Mouse (Mus musculus): ENCODE measurements around the gene Wipf2. TPM values are rescaled to one million over a fixed set of nuclear protein-coding genes. Genes with fewer than 3 reads are reported as not detected.

Gene Wipf2
- polyA plus RNA-seq, 1 experiment from 2014 or later = 5.3 TPM

- no peak for ATAC-seq (ENCODE audit: insufficient number of reproducible peaks, low FRiP score, low TSS enrichment, low read depth)
- Histone ChIP-seq H3K9ac (no peak overlapping the region), H3K36me3 (peaks cover 87% of the 10 kb centered on the region), H3K27ac (replicated peaks) (no peak overlapping the region), H3K4me1 (0 out of 2 replicates have a peak, but pooled peaks cover 11% of the 10 kb centered on the region), H3K9me3 (replicated peaks) (no peaks in the 10 kb centered on the region), H3K4me3 (replicated peaks) (no peak overlapping the region), H3K4me2 (replicated peaks) (no peak overlapping the region), H3K27me3 (no peaks in the 10 kb centered on the region)
- WGBS = 92% methylated on average over 4 of the region's 4 CpGs
Observed at GRCm38 (mm10) chr11:98889077-98889476, 25.6 kb downstream of the Wipf2 start.

DNA sequence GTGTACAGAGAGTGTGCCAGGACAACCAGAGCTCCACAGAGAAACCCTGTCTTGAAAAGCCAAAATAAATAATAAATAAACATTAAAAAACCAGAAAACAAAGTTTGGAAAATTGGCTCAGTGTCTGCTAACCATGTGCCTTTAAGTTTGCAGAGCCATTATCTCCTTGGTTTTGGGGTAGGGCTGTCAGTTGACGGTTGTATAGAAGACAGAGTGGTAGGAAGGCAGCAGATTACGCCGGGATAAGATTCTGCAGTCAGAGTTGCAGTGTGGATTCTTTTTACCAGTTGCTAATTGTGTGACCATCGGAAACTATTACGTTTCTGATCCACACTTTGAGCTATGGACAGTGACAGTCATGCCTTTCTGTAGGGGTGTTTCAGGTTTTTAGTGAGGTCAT, 26.5 kb downstream of the Wipf2 start:
- H3K36me3 ChIP-seq = peaks cover 94% of the 10 kb centered on the region
- no peak overlapping the region for H3K27ac ChIP-seq (replicated peaks)
- H3K4me3 ChIP-seq (replicated peaks) = no peak overlapping the region
- no peak overlapping the region for H3K4me2 ChIP-seq (replicated peaks)
- no peak for ATAC-seq (ENCODE audit: insufficient number of reproducible peaks, low FRiP score, low TSS enrichment, low read depth)
- H3K4me1 ChIP-seq = 0 out of 2 replicates have a peak, but pooled peaks cover 11% of the 10 kb centered on the region
- WGBS = 84% methylated on average over 5 of the region's 5 CpGs
- no peak overlapping the region for H3K9ac ChIP-seq
- H3K27me3 ChIP-seq = no peaks in the 10 kb centered on the region
- no peaks in the 10 kb centered on the region for H3K9me3 ChIP-seq (replicated peaks)

GRCm38 (mm10) chr11:98892426-98892825, 29.0 kb downstream of the Wipf2 start:
- Histone ChIP-seq H3K9me3 (replicated peaks) (no peaks in the 10 kb centered on the region), H3K9ac (no peak overlapping the region), H3K4me1 (0 out of 2 replicates have a peak, but pooled peaks cover 11% of the 10 kb centered on the region), H3K27me3 (no peaks in the 10 kb centered on the region), H3K36me3 (peaks cover 96% of the 10 kb centered on the region), H3K4me2 (replicated peaks) (peak overlapping the region; percentile 15; the same call in 1 of the 2 replicates), H3K4me3 (replicated peaks) (no peak overlapping the region), H3K27ac (replicated peaks) (0 out of 2 replicates have a peak overlapping the region, but pooled peaks have one; percentile 58)
- WGBS = 49% methylated on average over 5 of the region's 5 CpGs
- ATAC-seq (ENCODE audit: insufficient number of reproducible peaks, low FRiP score, low TSS enrichment, low read depth) = no peak

DNA sequence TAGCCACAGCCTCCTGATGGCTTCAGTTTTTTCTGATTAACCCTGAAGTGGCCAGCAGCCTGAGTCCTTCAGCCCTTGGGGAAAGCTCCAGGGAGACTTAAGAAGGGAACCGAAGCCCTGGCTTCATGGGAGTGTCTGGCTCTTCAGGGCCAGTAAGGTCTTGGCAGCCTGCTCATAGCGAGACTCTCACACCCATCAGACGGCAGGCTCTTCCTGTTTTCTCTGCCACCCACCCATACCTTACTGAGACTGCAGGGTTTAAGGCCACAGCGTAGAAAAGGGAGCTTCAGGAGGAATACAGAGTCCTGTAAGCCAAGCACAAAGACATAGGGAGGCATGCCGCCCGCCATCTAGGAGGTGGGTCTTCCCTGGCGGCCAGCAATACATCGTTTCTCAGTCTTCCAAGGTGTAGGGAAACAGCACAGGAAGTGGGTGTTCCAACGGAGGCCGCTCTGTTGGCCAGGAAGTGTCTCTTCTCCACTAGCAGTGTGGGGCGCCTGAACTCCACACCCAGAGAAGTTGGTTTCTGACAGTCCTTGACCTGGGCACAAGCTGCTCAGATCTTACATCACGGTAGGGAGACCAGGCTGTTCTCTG, 37.2 kb downstream of the Wipf2 start:
- peaks cover 61% of the 10 kb centered on the region for H3K36me3 ChIP-seq
- H3K4me2 ChIP-seq (replicated peaks) = no peak overlapping the region
- H3K4me1 ChIP-seq = peaks cover 9% of the 10 kb centered on the region; the same call in 1 of the 2 replicates
- H3K27ac ChIP-seq (replicated peaks) = no peak overlapping the region
- no peaks in the 10 kb centered on the region for H3K9me3 ChIP-seq (replicated peaks)
- no peak for ATAC-seq (ENCODE audit: insufficient number of reproducible peaks, low FRiP score, low TSS enrichment, low read depth)
- 79% methylated on average over 12 of the region's 12 CpGs for WGBS
- no peaks in the 10 kb centered on the region for H3K27me3 ChIP-seq
- no peak overlapping the region for H3K9ac ChIP-seq
- no peak overlapping the region for H3K4me3 ChIP-seq (replicated peaks)

DNA sequence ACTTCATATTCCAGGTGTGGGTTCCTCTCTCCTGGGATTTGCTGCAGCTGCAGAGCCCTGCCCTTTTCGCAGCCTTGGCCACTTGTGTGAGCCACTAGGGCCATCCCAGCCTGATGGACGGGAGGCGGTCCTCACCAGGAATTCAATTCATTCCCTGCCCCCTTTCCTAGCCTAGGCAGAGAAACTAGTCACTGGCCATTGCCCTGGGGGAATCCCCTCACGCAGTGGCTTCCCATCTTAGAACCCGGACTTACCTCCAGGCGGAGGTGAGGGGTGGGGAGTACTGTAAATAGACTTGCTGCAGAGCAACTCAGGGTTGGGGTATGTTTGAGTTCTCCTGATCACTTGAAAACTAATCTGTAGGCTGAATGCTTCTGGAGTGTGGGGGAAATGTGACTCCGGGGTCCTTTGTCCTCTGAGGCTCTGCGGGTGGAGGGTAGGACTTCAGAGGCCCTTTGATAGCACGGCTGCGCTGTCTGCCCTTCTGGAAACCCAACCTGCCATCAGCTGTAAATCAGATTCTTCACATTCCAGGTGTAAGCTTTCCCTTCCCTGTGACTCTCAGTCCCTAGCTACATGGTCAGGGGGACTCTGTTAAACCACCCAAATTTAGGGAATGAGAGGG, 39.3 kb downstream of the Wipf2 start:
- no peak for ATAC-seq (ENCODE audit: insufficient number of reproducible peaks, low FRiP score, low TSS enrichment, low read depth)
- Histone ChIP-seq H3K9me3 (replicated peaks) (no peaks in the 10 kb centered on the region), H3K36me3 (peaks cover 41% of the 10 kb centered on the region), H3K27ac (replicated peaks) (no peak overlapping the region; the same call in 1 of the 2 replicates), H3K4me2 (replicated peaks) (no peak overlapping the region), H3K4me1 (peaks cover 13% of the 10 kb centered on the region; the same call in 1 of the 2 replicates), H3K4me3 (replicated peaks) (no peak overlapping the region), H3K9ac (no peak overlapping the region), H3K27me3 (no peaks in the 10 kb centered on the region)
- 22% methylated on average over 10 of the region's 10 CpGs for WGBS

GRCm38 (mm10) chr11:98904577-98904976, 41.1 kb downstream of the Wipf2 start:
- Histone ChIP-seq H3K9ac (no peak overlapping the region), H3K4me2 (replicated peaks) (no peak overlapping the region), H3K4me1 (peaks cover 30% of the 10 kb centered on the region), H3K36me3 (peaks cover 26% of the 10 kb centered on the region), H3K27me3 (no peaks in the 10 kb centered on the region), H3K9me3 (replicated peaks) (no peaks in the 10 kb centered on the region), H3K4me3 (replicated peaks) (no peak overlapping the region), H3K27ac (replicated peaks) (no peak overlapping the region)
- 78% methylated on average over 2 of the region's 2 CpGs for WGBS
- no peak for ATAC-seq (ENCODE audit: insufficient number of reproducible peaks, low FRiP score, low TSS enrichment, low read depth)

DNA sequence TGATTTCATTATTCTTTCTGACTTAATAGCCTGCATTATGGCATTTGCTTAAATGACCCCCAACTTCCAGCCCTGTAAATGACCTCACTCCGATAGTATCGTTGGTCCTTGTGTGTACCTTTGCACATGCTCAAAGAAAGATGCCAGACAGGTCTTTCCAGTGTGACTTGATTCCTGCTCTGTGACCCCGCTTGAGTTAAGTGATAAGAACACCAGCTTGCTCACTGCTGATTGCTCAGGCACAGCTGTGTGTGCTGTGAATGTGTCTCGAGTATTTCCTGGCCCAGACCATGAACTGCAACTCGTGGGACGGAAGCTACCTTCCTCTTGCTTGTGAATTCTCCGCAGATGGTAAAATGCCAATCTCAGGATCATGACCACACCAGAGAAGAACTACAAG, 41.6 kb downstream of the Wipf2 start:
- no peak overlapping the region for H3K27ac ChIP-seq (replicated peaks)

DNA sequence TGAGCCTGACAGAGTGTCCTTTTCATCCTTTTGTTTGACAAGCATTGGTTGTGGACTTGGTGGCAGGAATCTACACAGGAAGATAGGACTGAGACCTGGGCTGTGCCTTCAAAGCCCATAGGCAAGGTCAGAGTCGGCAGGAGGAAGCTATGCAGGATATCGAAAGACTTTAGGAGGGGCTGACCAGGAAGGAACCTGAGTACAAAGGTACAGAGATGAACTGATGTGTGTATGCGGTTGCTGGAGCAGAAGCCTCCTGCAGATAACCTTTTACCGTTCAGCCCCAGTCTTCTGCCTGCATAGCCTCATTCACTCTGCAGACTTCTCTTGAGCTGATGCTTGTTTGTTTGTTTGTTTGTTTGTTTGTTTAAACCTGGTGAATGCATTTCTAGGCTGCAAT, 42.1 kb downstream of the Wipf2 start:
- H3K9ac ChIP-seq = no peak overlapping the region
- no peak overlapping the region for H3K4me2 ChIP-seq (replicated peaks)
- no peak overlapping the region for H3K27ac ChIP-seq (replicated peaks)
- no peak for ATAC-seq (ENCODE audit: insufficient number of reproducible peaks, low FRiP score, low TSS enrichment, low read depth)
- H3K36me3 ChIP-seq = peaks cover 22% of the 10 kb centered on the region
- H3K4me1 ChIP-seq = peaks cover 31% of the 10 kb centered on the region
- H3K9me3 ChIP-seq (replicated peaks) = no peaks in the 10 kb centered on the region
- 65% methylated on average over 4 of the region's 4 CpGs for WGBS
- no peaks in the 10 kb centered on the region for H3K27me3 ChIP-seq
- no peak overlapping the region for H3K4me3 ChIP-seq (replicated peaks)

More for the DNA sequence above, 41.6 kb downstream of the Wipf2 start:
- no peaks in the 10 kb centered on the region for H3K27me3 ChIP-seq
- WGBS = 68% methylated on average over 7 of the region's 7 CpGs
- H3K4me3 ChIP-seq (replicated peaks) = no peak overlapping the region
- peaks cover 31% of the 10 kb centered on the region for H3K4me1 ChIP-seq
- no peak for ATAC-seq (ENCODE audit: insufficient number of reproducible peaks, low FRiP score, low TSS enrichment, low read depth)
- H3K9ac ChIP-seq = no peak overlapping the region
- peaks cover 22% of the 10 kb centered on the region for H3K36me3 ChIP-seq
- no peaks in the 10 kb centered on the region for H3K9me3 ChIP-seq (replicated peaks)
- H3K4me2 ChIP-seq (replicated peaks) = no peak overlapping the region

DNA sequence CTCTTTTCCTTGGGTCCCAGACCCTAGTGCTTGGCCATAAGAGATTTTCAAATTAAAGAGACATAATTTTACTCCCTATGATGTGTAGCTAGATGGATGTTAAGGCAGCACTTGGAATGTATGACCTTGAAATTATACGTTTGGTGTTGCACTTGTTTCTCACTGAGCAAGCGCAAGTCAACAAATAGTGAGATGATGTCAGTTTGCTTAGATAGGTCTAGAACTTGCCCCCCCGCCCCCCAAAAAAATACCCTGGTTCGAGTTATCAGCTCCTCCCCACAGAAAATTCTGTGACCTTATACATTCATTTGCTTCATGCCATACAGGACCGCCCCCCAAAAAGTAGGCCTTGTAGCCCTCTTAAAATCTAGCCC, 43.6 kb downstream of the Wipf2 start:
- peaks cover 31% of the 10 kb centered on the region for H3K4me1 ChIP-seq
- 0 out of 2 replicates have a peak overlapping the region, but pooled peaks have one; percentile 22 for H3K27ac ChIP-seq (replicated peaks)
- ATAC-seq (ENCODE audit: insufficient number of reproducible peaks, low FRiP score, low TSS enrichment, low read depth) = no peak; the same call in 1 of the 2 replicates
- H3K9me3 ChIP-seq (replicated peaks) = no peaks in the 10 kb centered on the region
- peak overlapping the region; percentile 97 for H3K4me2 ChIP-seq (replicated peaks)
- no peaks in the 10 kb centered on the region for H3K27me3 ChIP-seq
- no peak overlapping the region for H3K9ac ChIP-seq
- peaks cover 13% of the 10 kb centered on the region for H3K36me3 ChIP-seq
- 54% methylated on average over 5 of the region's 5 CpGs for WGBS
- H3K4me3 ChIP-seq (replicated peaks) = peak overlapping the region; percentile 60

GRCm38 (mm10) chr11:98907437-98908173, 44.2 kb downstream of the Wipf2 start, which contains the start of gene Cdc6:
TSS of gene Cdc6 (plus strand) at chr11:98907801.
- Histone ChIP-seq H3K4me2 (replicated peaks) (peak within 1 kb of the TSS; percentile 97), H3K4me1 (peaks cover 27% of the 10 kb centered on the region), H3K36me3 (peaks cover 17% of the 10 kb centered on the region), H3K4me3 (replicated peaks) (peak within 1 kb of the TSS; percentile 60), H3K9ac (peak within 1 kb of the TSS; percentile 48), H3K27me3 (no peaks in the 10 kb centered on the region), H3K9me3 (replicated peaks) (no peaks in the 10 kb centered on the region), H3K27ac (replicated peaks) (peak within 1 kb of the TSS; percentile 44)
- peak; percentile 97 for ATAC-seq (ENCODE audit: insufficient number of reproducible peaks, low FRiP score, low TSS enrichment, low read depth)
- under 1% methylated on average over 49 of the region's 49 CpGs for WGBS

DNA sequence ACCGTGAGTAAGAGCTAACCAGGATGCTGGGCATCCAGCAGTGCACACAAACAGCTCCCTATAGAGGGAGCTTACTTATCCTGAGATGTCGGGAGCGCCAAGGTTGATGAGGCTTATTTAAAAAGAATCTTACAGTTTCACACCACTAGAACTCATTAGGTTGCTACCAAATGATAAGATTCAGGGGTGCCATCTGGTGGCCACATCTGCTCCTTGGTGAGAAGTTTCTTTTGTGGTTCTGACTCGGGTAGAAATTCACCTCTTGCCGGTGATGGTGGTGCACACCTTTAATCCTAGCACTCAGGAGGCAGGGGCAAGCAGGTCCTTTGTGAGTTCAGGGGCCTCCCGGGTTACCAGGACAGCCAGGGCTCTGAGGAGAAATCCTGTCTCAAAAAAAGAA, 46.2 kb downstream of the Wipf2 start:
- H3K9me3 ChIP-seq (replicated peaks) = no peaks in the 10 kb centered on the region
- peak overlapping the region; percentile 17 for H3K4me2 ChIP-seq (replicated peaks)
- H3K27ac ChIP-seq (replicated peaks) = no peak overlapping the region
- peaks cover 22% of the 10 kb centered on the region for H3K36me3 ChIP-seq
- peaks cover 22% of the 10 kb centered on the region for H3K4me1 ChIP-seq
- H3K9ac ChIP-seq = no peak overlapping the region
- ATAC-seq (ENCODE audit: insufficient number of reproducible peaks, low FRiP score, low TSS enrichment, low read depth) = no peak
- no peaks in the 10 kb centered on the region for H3K27me3 ChIP-seq
- WGBS = 34% methylated on average over 6 of the region's 6 CpGs
- H3K4me3 ChIP-seq (replicated peaks) = 0 out of 2 replicates have a peak overlapping the region, but pooled peaks have one; percentile 10
